Mouse (Mus musculus): Measurements from ENCODE around the gene Ube2c.

- no peak for TF ChIP-seq CTCF (IDR thresholded peaks at IDR 0.05; ENCODE audit: extremely low read depth, insufficient read length, insufficient replicate concordance, low read depth, low read length)
- TF ChIP-seq POLR2A (IDR thresholded peaks at IDR 0.05; ENCODE audit: low read depth, low read length): no peak
Measured at GRCm38 (mm10) chr2:164744987-164745386, 24.7 kb upstream of the Ube2c start.

Data from small intestine, adult 2 months (tissue).